Mouse (Mus musculus) liver, adult 2 months (tissue): ENCODE measurements around the gene Snx10. TPM values are rescaled to one million over a fixed set of nuclear protein-coding genes. Genes with fewer than 3 reads are reported as not detected.
A peak's percentile ranks its signal among the peaks of the same experiment; 100 is the strongest.

Source experiments
- DNase-seq: peaks from one replicate; pipeline ENCODE4 v3.0.0-alpha.2; 2011; ENCODE audit warnings: low read depth, low spot score; ENCODE audit errors: extremely low read depth
- H3K27ac ChIP-seq: fragments of 200-500 bp; replicated peaks from 2 replicates; pipeline ENCODE4 v1.5.1; 2012; ENCODE audit warnings: low read depth, mild to moderate bottlenecking, control low read depth, inconsistent platforms, low read length; ENCODE audit not compliant: insufficient read depth
- H3K27me3 ChIP-seq: fragments of 200-500 bp; 2 replicates; pipeline ENCODE4 v1.6.1; 2012; ENCODE audit warnings: mild to moderate bottlenecking, moderate library complexity, low read length, inconsistent platforms; ENCODE audit not compliant: control insufficient read depth, insufficient read depth
- H3K36me3 ChIP-seq: fragments of 200-500 bp; 2 replicates; pipeline ENCODE4 v1.6.1; 2012; ENCODE audit warnings: low read length, inconsistent platforms; ENCODE audit not compliant: control insufficient read depth, insufficient read depth
- H3K4me1 ChIP-seq: fragments of 200-500 bp; 2 replicates; pipeline ENCODE4 v1.6.1; 2011; ENCODE audit warnings: low read length; ENCODE audit not compliant: control insufficient read depth, insufficient read depth
- H3K4me3 ChIP-seq: fragments of 200-500 bp; 2 replicates; pipeline ENCODE4 v1.5.1; 2011; ENCODE audit warnings: low read depth, mild to moderate bottlenecking, control low read depth, low read length, moderate library complexity; ENCODE audit not compliant: insufficient read depth
- H3K79me2 ChIP-seq: fragments of 200-500 bp; 2 replicates; pipeline ENCODE4 v1.6.1; 2012; ENCODE audit warnings: inconsistent platforms, mild to moderate bottlenecking, low read length, moderate library complexity; ENCODE audit not compliant: control insufficient read depth, insufficient read depth
- H3K9ac ChIP-seq: fragments of 200-500 bp; 2 replicates; pipeline ENCODE4 v1.6.1; 2012; ENCODE audit warnings: low read depth, mild to moderate bottlenecking, control low read depth, inconsistent platforms, low read length
- CTCF ChIP-seq: fragments of 200-500 bp; IDR thresholded peaks from 2 replicates; pipeline ENCODE4 v1.5.1; 2011; ENCODE audit warnings: low read depth, low read length, control low read depth
- POLR2A ChIP-seq: fragments of 200-500 bp; IDR thresholded peaks from 2 replicates; pipeline ENCODE4 v1.6.1; 2011; ENCODE audit warnings: low read length, control low read depth; ENCODE audit not compliant: insufficient read depth; ENCODE audit errors: extremely low read depth
- WGBS: fragments of 180-500 bp; shearing (Covaris S2); methylation state at CpG from one replicate; pipeline ENCODE4 v1.1.7; 2018; 5-methylcytosine and 5-hydroxymethylcytosine counted together
- polyA plus RNA-seq: library from polyadenylated mRNA; depleted of rRNA; stranded (reverse); fragments of >200 nt; gene quantifications from 2 replicates; pipeline ENCODE4 v1.2.3, GENCODE M21; 2012
- total RNA-seq: library from RNA; depleted of rRNA; stranded (reverse); fragments of >200 nt; gene quantifications from 2 replicates; pipeline ENCODE4 v1.2.3, GENCODE M21; 2014

Snx10 gene
- total and polyA plus RNA-seq, 2 experiments = 3.7 to 33.7 TPM

DNA sequence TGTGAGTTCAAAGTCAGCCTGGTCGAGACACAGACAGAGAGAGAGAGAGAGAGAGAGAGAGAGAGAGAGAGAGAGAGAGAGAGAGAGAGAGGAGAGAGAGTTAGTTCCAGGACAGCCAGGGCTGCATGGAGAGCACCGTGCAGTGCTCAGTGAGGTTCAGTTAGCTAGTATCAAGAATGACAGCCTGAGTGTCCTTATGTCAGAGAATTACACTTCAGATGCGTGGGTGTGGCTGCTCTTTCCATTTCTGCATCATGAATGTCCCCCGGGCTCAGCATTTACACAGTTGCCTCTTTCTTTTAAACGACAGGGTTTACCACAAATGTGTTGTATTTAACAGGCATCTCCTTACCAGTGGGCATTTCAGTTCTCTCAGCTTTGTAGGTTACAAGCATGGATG is 25.1 kb downstream of the Snx10 start:
- WGBS = 86% methylated on average over 5 of the region's 5 CpGs
- peaks cover 28% of the 10 kb centered on the region for H3K79me2 ChIP-seq
- TF ChIP-seq POLR2A = no peak
- no peak for TF ChIP-seq CTCF
- DNase-seq = no peak
- no peak overlapping the region for H3K4me3 ChIP-seq
- no peak overlapping the region for H3K9ac ChIP-seq
- H3K4me1 ChIP-seq = peaks cover 9% of the 10 kb centered on the region; the same call in 1 of the 2 replicates
- H3K36me3 ChIP-seq = peaks cover 5% of the 10 kb centered on the region; the same call in 1 of the 2 replicates
- H3K27ac ChIP-seq = no peak overlapping the region
- H3K27me3 ChIP-seq = no peaks in the 10 kb centered on the region

DNA sequence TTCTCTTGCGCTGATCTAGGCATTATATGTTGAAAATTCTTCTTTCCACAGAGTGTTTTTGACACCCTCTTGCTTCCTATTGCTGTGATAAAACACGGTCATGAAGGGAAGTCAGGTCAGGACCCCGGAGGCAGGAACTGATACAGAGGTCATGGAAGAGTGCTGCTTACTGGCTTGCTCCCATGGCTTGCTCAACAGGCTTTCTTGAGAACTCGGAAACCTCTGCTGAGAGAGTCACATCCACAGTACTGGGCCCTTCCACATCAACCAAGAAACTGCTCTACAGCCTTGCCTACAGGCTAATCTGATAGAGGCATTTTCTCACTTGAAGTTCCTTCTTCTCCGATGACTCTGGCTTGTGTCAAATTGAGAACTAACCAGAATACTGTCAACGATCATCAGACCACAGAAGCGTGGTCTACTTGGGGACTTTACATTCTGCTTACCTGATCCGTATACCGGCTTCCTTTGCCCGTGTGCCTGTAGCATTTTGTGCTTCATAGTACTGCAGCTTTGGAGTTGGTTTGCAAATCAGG is 27.6 kb downstream of the Snx10 start:
- no peaks in the 10 kb centered on the region for H3K27me3 ChIP-seq
- peaks cover 39% of the 10 kb centered on the region for H3K79me2 ChIP-seq
- H3K4me1 ChIP-seq = peaks cover 5% of the 10 kb centered on the region; the same call in 1 of the 2 replicates
- no peak for DNase-seq
- no peak overlapping the region for H3K9ac ChIP-seq
- TF ChIP-seq CTCF (no peak), POLR2A (no peak)
- H3K4me3 ChIP-seq = no peak overlapping the region
- no peak overlapping the region for H3K27ac ChIP-seq
- H3K36me3 ChIP-seq = peaks cover 5% of the 10 kb centered on the region; the same call in 1 of the 2 replicates
- 83% methylated on average over 10 of the region's 10 CpGs for WGBS

DNA sequence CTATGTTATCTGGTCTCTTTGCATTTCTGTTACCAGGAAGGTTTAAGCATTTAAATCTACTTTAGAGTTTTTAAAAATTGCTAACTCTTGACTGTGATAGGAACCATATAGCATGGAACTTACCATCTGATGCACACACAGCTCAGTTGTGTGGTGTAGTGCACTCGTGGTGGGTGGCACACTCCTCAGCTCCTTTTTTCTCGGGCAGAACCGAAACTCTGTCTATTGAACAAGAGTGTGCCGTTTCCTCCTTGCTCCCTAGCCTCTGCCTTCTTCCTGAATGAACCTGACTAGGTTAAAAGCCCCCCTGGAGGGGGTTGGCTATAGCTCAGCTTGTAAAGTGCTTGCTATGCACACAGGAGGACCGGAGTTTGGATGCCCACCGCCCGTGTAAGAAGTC is 32.9 kb downstream of the Snx10 start:
- no peak overlapping the region for H3K9ac ChIP-seq

DNA sequence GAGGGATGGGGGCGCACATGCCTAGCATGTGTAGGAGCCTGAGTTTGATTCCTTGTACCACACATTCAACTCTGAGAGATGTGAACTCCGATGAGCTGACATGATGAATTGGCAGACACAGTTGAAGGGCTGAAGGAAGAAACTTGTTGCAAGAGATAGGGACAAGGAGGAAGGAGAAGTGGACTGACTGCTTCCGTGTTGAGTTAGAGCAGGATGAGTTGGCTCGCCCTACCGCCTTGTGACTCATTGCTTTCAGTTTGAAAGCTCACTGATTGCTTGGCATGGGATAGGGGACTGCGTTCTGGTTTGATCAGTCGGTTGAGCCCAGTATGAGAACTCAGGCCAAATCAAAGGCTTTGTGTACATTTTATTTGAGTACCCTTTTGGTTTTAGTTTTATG is 34.6 kb downstream of the Snx10 start:
- no peaks in the 10 kb centered on the region for H3K27me3 ChIP-seq
- peaks cover 23% of the 10 kb centered on the region for H3K79me2 ChIP-seq
- no peak overlapping the region for H3K27ac ChIP-seq
- no peak overlapping the region for H3K4me3 ChIP-seq
- TF ChIP-seq POLR2A (no peak), CTCF (no peak)
- H3K9ac ChIP-seq = no peak overlapping the region
- H3K4me1 ChIP-seq = no peaks in the 10 kb centered on the region
- H3K36me3 ChIP-seq = peaks cover 3% of the 10 kb centered on the region; the same call in 1 of the 2 replicates
- DNase-seq = peak; percentile 38
- 66% methylated on average over 7 of the region's 7 CpGs for WGBS

More for the DNA sequence above, 32.9 kb downstream of the Snx10 start:
- peaks cover 3% of the 10 kb centered on the region; the same call in 1 of the 2 replicates for H3K36me3 ChIP-seq
- no peak overlapping the region for H3K27ac ChIP-seq
- peaks cover 33% of the 10 kb centered on the region for H3K79me2 ChIP-seq
- H3K4me3 ChIP-seq = no peak overlapping the region
- WGBS = 87% methylated on average over 7 of the region's 7 CpGs
- TF ChIP-seq POLR2A (no peak), CTCF (no peak)
- no peaks in the 10 kb centered on the region for H3K27me3 ChIP-seq
- H3K4me1 ChIP-seq = no peaks in the 10 kb centered on the region
- DNase-seq = no peak

DNA sequence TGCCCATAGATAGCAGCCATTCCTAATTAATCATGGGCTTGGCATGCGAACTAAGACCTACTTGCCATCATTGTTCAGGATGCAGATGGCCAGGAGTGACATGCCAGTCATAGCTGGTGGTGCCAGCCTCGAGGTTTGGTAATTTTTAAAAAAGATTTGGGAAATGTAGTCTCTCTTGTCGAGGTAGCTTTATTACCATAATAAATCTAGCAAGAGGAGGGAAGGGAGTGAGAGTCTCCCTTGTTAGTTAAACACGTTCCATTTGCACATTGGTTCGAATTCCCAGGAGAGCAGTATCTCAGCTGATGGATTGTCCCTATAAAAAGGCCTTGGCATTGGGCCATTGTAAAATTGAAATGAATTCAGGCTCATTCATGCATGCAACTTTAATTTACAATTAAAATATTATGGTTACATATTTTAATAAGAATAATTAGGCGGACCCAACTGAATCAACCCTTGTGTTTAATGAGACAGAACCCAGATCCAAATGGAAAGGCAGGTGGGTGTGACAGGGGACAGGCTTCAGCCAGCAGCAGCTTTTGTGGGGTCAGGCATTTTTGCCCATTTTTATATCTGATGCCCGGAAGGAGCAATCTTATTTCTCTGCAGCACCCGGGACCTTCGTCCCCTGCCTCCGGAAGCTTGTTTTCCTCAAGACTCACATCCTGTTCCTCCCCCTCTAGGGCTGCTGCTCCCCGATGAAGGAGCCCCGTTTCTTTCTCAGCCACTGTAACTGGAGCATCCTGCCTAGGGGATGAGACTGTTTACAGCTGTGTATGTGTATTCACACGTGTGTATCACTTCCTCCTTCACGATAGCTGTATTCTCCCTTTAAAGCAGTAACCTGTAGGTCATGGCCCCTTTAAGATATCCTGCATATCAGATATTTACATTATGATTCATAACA is 43.3 kb downstream of the Snx10 start:
- 75% methylated on average over 14 of the region's 14 CpGs for WGBS
- Histone ChIP-seq H3K9ac (no peak overlapping the region), H3K27ac (no peak overlapping the region), H3K27me3 (no peaks in the 10 kb centered on the region), H3K79me2 (peaks cover 3% of the 10 kb centered on the region; the same call in 1 of the 2 replicates), H3K36me3 (peaks cover 12% of the 10 kb centered on the region), H3K4me1 (no peaks in the 10 kb centered on the region), H3K4me3 (no peak overlapping the region)
- TF ChIP-seq CTCF = no peak
- no peak for TF ChIP-seq POLR2A
- no peak for DNase-seq
